Mouse (Mus musculus) neural tube, embryonic 14.5 days (tissue): ENCODE results near the gene Cxcr3. TPM values are rescaled to one million over a fixed set of nuclear protein-coding genes. Genes with fewer than 3 reads are reported as not detected.

Experiments used
- ATAC-seq: fragments of 200-750 bp; cut with Nextera tagmentation; 2 replicates; pipeline ENCODE4 v1.8.0; 2017; ENCODE audit warnings: low read depth, mild to moderate bottlenecking, moderate TSS enrichment, moderate library complexity
- H3K27ac ChIP-seq: fragments of 300-500 bp; sonication (generic); 2 replicates; pipeline ENCODE4 v1.5.1; 2014; ENCODE audit warnings: low read depth, mild to moderate bottlenecking, control low read depth, low read length, moderate library complexity, mixed read lengths
- H3K27me3 ChIP-seq: fragments of 300-500 bp; sonication (generic); 2 replicates; pipeline ENCODE4 v1.6.1; 2014; ENCODE audit warnings: low read length; ENCODE audit not compliant: control insufficient read depth, insufficient read depth
- H3K36me3 ChIP-seq: fragments of 300-500 bp; sonication (generic); 2 replicates; pipeline ENCODE4 v1.6.1; 2014; ENCODE audit warnings: low read length, mixed read lengths; ENCODE audit not compliant: control insufficient read depth, insufficient read depth
- H3K4me1 ChIP-seq: fragments of 300-500 bp; sonication (generic); 2 replicates; pipeline ENCODE4 v1.6.1; 2014; ENCODE audit warnings: low read length; ENCODE audit not compliant: control insufficient read depth, insufficient read depth
- H3K4me2 ChIP-seq: fragments of 300-500 bp; sonication (generic); 2 replicates; pipeline ENCODE4 v1.6.1; 2014; ENCODE audit warnings: mild to moderate bottlenecking, low read depth, low read length, control low read depth
- H3K4me3 ChIP-seq: fragments of 300-500 bp; sonication (generic); 2 replicates; pipeline ENCODE4 v1.5.1; 2014; ENCODE audit warnings: low read depth, low read length, control low read depth, mixed read lengths
- H3K9ac ChIP-seq: fragments of 300-500 bp; sonication (generic); replicated peaks from 2 replicates; pipeline ENCODE4 v1.6.1; 2014; ENCODE audit warnings: low read depth, mild to moderate bottlenecking, control low read depth, low read length, mixed read lengths
- H3K9me3 ChIP-seq: fragments of 300-500 bp; sonication (generic); 2 replicates; pipeline ENCODE4 v1.6.1; 2016; ENCODE audit warnings: low read length; ENCODE audit not compliant: control insufficient read depth
- WGBS: fragments of 180-500 bp; shearing (Covaris S2); extraction: QIAGEN DNeasy Blood & Tissue Kit; methylation state at CpG from one replicate; pipeline ENCODE4 v1.1.7; 2014; 5-methylcytosine and 5-hydroxymethylcytosine counted together
- polyA plus RNA-seq: library from polyadenylated mRNA; unstranded; fragments of >200 nt; fragmentation: Nextera tagmentation; extraction: Ambion mirVana; gene quantifications from 2 replicates; pipeline ENCODE4 v1.2.1, GENCODE M21; 2014

The Cxcr3 gene
- polyA plus RNA-seq, 1 experiment from 2014 or later, result not detected

DNA sequence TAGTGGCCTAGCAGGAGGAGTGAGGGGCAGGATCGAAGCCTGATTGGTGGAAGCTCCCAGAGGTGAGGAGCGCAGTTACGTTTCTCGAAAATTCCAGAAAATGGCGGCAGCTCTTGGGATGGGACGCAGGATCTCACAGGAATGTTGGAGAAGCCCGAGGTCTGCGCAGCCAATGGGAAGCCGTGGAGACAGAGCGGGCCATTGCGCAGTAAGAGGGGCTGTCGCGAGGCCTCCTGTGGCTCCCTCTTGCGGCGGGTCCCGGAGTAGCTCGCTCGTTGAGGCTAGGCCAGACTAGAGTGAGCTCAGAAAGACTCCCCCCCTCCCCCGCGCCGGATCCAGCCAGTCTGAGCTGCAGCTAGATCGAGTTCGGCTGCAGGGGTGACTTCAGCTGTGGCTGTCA lies 35.8 kb downstream of the Cxcr3 start:
- H3K27ac ChIP-seq, result no peak overlapping the region
- H3K4me1 ChIP-seq, result no peaks in the 10 kb centered on the region
- no peaks in the 10 kb centered on the region for H3K36me3 ChIP-seq
- H3K9ac ChIP-seq, result no peak overlapping the region
- 69% methylated on average over 23 of the region's 23 CpGs for WGBS
- H3K27me3 ChIP-seq, result no peaks in the 10 kb centered on the region
- H3K4me2 ChIP-seq, result no peak overlapping the region
- H3K9me3 ChIP-seq, result no peaks in the 10 kb centered on the region
- no peak for ATAC-seq
- no peak overlapping the region for H3K4me3 ChIP-seq

DNA sequence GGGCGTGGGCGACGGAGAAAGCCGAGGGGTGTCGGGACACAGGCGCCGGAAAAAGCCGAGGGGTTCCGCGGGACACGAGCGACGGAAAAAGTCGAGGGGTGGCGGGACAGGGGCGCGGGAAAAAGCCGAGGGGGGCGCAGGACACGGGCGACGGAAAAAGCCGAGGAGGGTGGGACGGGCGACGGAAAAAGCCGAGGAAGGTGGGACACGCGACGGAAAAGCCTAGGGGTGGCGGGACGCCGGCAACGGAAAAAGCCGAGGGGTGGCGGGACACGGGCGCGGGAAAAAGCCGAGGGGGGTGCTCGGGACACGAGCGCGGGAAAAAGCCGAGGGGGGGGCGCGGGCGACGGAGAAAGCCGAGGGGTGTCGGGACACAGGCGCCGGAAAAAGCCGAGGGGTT lies 36.5 kb downstream of the Cxcr3 start:
- H3K9me3 ChIP-seq, result no peaks in the 10 kb centered on the region
- H3K9ac ChIP-seq, result no peak overlapping the region
- ATAC-seq, result no peak
- no peak overlapping the region for H3K27ac ChIP-seq
- H3K4me3 ChIP-seq, result no peak overlapping the region
- 72% methylated on average over 43 of the region's 54 CpGs for WGBS
- H3K36me3 ChIP-seq, result no peaks in the 10 kb centered on the region
- H3K27me3 ChIP-seq, result no peaks in the 10 kb centered on the region
- no peak overlapping the region for H3K4me2 ChIP-seq
- H3K4me1 ChIP-seq, result no peaks in the 10 kb centered on the region

DNA sequence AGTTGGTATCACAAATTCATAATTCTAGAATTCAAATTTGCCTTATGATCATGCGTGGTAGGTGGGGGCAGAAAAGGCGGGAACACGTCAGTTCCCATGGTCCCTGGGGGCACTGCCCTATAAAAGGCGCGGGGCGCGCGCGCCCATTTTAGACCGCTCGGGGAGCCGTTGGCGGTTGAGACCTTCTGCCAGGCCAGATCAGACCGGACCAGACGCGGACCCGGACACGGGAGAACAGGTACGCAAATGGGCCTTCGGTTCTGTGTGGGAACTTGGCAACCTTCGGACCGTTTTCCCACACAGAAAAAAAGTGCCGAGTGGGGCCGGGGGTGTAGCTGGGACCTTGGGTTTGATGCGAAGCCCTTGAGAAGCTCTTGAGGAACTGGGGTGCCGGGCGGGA lies 38.4 kb downstream of the Cxcr3 start:
- no peaks in the 10 kb centered on the region for H3K9me3 ChIP-seq
- H3K27me3 ChIP-seq, result no peaks in the 10 kb centered on the region
- no peaks in the 10 kb centered on the region for H3K4me1 ChIP-seq
- no peaks in the 10 kb centered on the region for H3K36me3 ChIP-seq
- ATAC-seq, result no peak
- 93% methylated on average over 27 of the region's 27 CpGs for WGBS
- H3K4me2 ChIP-seq, result no peak overlapping the region
- H3K27ac ChIP-seq, result no peak overlapping the region
- no peak overlapping the region for H3K9ac ChIP-seq
- no peak overlapping the region for H3K4me3 ChIP-seq

Other genes with a start within 250 kb of the Cxcr3 start
- 21.2 and 22.5 TPM in 2 replicates for gene Taf1, start 201.5 kb downstream of the Cxcr3 start, polyA plus RNA-seq
- gene Ogt, start 94.2 kb downstream of the Cxcr3 start, polyA plus RNA-seq, result 273 and 274 TPM in 2 replicates
- not detected in 2 replicates for gene Gm4779, start 60.2 kb upstream of the Cxcr3 start, polyA plus RNA-seq
- not detected in 2 replicates for gene 8030474K03Rik, start 60.4 kb upstream of the Cxcr3 start, polyA plus RNA-seq
- 4.5 and 5.4 TPM in 2 replicates for gene Nhsl2, start 115.1 kb upstream of the Cxcr3 start, polyA plus RNA-seq